Mouse (Mus musculus): ENCODE measurements around the gene Nsmce4a.
"Not testable (repeated sequence)": the region's sequence is repeated elsewhere in the genome, so short reads cannot be mapped to it uniquely, and the experiment has no call there.

Nsmce4a gene

GRCm38 (mm10) chr7:130572821-130573220 lies at the start of gene Nsmce4a:
Gene Nsmce4a, minus strand, starts transcription at chr7:130573118.
- no peak for DNase-seq

GRCm38 (mm10) chr7:130622359-130622758 lies 49.4 kb upstream of the Nsmce4a start:
- no peak for DNase-seq

- no peak for DNase-seq
Observed at GRCm38 (mm10) chr7:130621953-130622352, 49.0 kb upstream of the Nsmce4a start.

GRCm38 (mm10) chr7:130621068-130621467 lies 48.1 kb upstream of the Nsmce4a start:
- DNase-seq, result no peak

- DNase-seq, result no peak
Observed at GRCm38 (mm10) chr7:130617591-130617990, 44.7 kb upstream of the Nsmce4a start.

- DNase-seq, result no peak
Observed at GRCm38 (mm10) chr7:130613973-130614372, 41.1 kb upstream of the Nsmce4a start.

GRCm38 (mm10) chr7:130606958-130607357 lies 34.0 kb upstream of the Nsmce4a start:
- DNase-seq, result no peak

GRCm38 (mm10) chr7:130605111-130605510 lies 32.2 kb upstream of the Nsmce4a start:
- no peak for DNase-seq

- no peak for DNase-seq
Observed at GRCm38 (mm10) chr7:130604390-130604789, 31.5 kb upstream of the Nsmce4a start.

- peak; percentile 70 for DNase-seq
Observed at GRCm38 (mm10) chr7:130603556-130603955, 30.6 kb upstream of the Nsmce4a start.

- no peak for DNase-seq
Observed at GRCm38 (mm10) chr7:130602804-130603203, 29.9 kb upstream of the Nsmce4a start.

- DNase-seq, result no peak
Observed at GRCm38 (mm10) chr7:130600546-130600945, 27.6 kb upstream of the Nsmce4a start.

GRCm38 (mm10) chr7:130600074-130600473 lies 27.2 kb upstream of the Nsmce4a start:
- DNase-seq, result no peak

GRCm38 (mm10) chr7:130597546-130597945 lies 24.6 kb upstream of the Nsmce4a start:
- no peak for DNase-seq

- not testable (repeated sequence) for DNase-seq
Observed at GRCm38 (mm10) chr7:130596079-130596855, 23.3 kb upstream of the Nsmce4a start.

- DNase-seq, result not testable (repeated sequence)
Observed at GRCm38 (mm10) chr7:130593375-130594239, 20.7 kb upstream of the Nsmce4a start.

GRCm38 (mm10) chr7:130592975-130593374 lies 20.1 kb upstream of the Nsmce4a start:
- DNase-seq, result not testable (repeated sequence)

- no peak for DNase-seq
Observed at GRCm38 (mm10) chr7:130590845-130591437, 18.0 kb upstream of the Nsmce4a start.

- no peak for DNase-seq
Observed at GRCm38 (mm10) chr7:130590081-130590828, 17.3 kb upstream of the Nsmce4a start.

- no peak for DNase-seq
Observed at GRCm38 (mm10) chr7:130586521-130587072, 13.7 kb upstream of the Nsmce4a start.

- no peak for DNase-seq
Observed at GRCm38 (mm10) chr7:130578607-130579006, 5.7 kb upstream of the Nsmce4a start.

GRCm38 (mm10) chr7:130578066-130578465 lies 5.1 kb upstream of the Nsmce4a start:
- no peak for DNase-seq
